Mouse (Mus musculus) left cerebral cortex, postnatal 14 days (tissue): ENCODE measurements around the gene Akr7a5. TPM values are rescaled to one million over a fixed set of nuclear protein-coding genes. Genes with fewer than 3 reads are reported as not detected.

Experiments
- DNase-seq, 2 experiments: peaks; one replicate each; pipeline ENCODE4 v3.0.0; 2021 to 2022; ENCODE audit warnings: low spot score in 2 of 2, mixed read lengths in 1 of 2
- intact Hi-C: fragments of 180-260 bp; cut with DNase I; formaldehyde crosslinking; loops from one replicate; pipeline ENCODE4 v1.15.1; 2025
- long read RNA-seq, 2 experiments: library from polyadenylated mRNA; stranded (forward); transcript quantifications; one replicate each; pipeline ENCODE4 v2.0.0; 2021
- total RNA-seq, 2 experiments: library from RNA; stranded (reverse); gene quantifications; 2 replicates each; pipeline ENCODE4 v1.2.3; 2021

Gene Akr7a5
- total RNA-seq, result 10 to 100 TPM; 26.7 to 28.9 TPM
- long read RNA-seq, experiment 1, transcript Akr7a5-201 (7 exons, 1,288 nt), result major isoform, 32 of 38 reads
- long read RNA-seq, experiment 1, partial matches to known transcripts, result 3 of 38 reads
- long read RNA-seq, experiment 1, other reads (novel, unspliced or antisense), result 3 of 38 reads
- long read RNA-seq, experiment 2, transcript Akr7a5-201 (7 exons, 1,288 nt), result major isoform, 27 of 31 reads
- long read RNA-seq, experiment 2, partial matches to known transcripts, result 1 of 31 reads
- long read RNA-seq, experiment 2, other reads (novel, unspliced or antisense), result 3 of 31 reads

DNA sequence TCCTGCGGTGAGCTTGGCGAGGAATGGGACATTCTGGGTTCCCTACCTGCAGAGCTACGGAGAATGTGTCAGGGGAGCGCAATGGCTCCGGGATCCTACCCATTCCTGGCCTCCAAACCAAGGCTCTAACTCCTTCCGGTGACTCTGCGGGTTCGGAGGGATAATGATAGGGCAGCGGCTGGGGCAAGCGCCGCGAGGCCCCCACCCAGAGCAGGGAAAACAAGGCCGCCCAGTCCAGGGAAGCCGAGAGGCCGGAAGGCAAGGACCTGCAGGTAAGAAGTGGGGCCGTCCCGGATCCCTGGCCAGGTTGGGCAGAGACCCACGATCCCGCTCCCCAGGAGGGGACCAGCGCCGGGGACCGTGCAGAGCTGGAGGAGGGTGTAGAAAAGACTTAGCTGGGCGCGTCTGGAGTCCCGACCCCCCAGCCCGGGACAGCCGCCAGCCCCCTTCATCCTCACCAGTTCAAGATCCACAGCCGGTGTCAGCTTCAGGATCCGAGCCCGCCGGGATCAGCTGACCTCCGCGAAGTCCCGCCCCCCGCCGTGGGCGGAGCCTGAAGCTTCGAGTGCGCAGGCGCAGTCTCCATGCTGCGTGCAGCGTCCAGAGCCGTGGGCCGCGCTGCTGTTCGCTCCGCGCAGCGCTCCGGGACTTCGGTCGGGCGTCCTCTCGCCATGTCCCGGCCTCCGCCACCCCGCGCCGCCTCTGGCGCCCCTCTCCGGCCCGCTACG lies at the start of gene Akr7a5, which contains the start of gene Pqlc2:
Gene Akr7a5 (plus strand): TSS at position 574 of the 728 bp plus-strand sequence.
Gene Pqlc2 (minus strand): TSS at position 538 of the 728 bp plus-strand sequence.
- intact Hi-C loops, result no loop called here
- peak; percentile 97 to 99 for DNase-seq

DNA sequence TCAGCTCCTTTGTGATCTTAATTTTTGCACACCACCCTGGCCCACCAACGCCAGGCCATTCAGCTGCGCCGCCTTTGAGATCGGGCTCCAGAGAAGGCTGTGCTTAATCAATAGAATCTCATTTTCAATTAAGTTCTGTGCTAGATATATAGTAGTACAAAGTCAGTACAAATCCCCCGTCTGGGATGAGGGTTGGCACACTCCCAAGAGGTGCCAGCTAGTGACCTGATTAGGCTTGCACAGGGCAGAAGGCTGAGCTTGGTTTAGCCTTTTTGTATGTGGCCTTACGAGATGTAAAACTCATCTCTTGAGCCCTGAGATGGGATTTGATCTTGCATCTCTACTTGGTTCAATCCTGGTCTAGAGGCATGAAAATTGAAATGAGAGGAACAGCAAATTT lies 47.6 kb upstream of the Akr7a5 start:
- intact Hi-C loops, result no loop called here
- DNase-seq, result no peak

DNA sequence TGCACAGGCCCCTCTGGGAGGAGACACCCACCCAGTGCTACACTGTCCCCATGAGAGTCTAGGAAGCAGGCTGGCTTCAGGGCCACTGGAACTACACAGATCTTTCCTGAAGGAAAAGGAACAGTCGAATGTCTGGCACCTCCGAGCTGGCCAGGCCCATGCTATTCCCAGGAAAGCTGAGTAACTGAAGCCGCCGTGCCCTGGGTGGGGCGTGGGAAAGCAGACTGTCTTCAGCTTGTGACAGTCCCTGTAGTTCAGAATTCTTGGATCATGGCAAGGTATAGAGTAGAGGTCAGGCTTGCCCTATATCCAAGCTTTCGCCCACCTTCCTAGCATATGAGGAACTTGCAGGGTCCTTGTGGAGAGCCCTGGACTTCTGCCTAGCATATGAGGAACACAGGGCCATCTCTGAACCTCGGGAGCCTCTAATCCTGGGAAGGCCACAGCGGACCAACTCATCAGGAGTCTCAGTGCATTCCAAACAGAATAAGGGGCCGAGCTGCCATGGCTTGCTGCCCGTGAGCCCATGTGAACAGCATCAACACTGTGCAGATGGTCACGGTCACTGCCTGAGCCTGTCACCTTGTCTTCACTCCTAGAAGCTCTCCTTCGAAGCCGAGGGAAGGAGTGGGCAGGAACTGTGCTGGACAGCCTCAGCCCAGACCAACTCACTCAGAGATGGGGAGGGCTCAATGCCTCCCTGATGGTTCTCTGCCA lies 44.6 kb upstream of the Akr7a5 start:
- DNase-seq, result no peak
- intact Hi-C loops, result no loop called here

DNA sequence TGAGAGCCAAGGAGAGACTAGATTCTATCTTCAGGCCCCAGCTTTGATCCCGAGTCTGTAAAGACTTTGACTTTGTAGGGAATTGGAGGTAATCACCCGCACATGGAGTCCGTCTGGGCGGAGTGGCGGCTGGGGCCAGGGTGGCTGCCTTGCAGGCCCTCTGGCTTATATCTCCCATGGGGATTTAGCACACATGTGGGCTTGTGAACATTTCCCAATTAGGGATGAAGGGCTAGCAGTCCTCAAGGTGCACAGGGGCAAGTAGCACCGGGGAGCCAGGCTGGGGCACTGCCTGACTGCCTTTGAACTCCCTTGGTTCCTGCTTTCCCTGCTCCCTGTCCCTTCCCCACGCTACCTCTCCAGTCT lies 44.1 kb upstream of the Akr7a5 start:
- DNase-seq, result no peak

DNA sequence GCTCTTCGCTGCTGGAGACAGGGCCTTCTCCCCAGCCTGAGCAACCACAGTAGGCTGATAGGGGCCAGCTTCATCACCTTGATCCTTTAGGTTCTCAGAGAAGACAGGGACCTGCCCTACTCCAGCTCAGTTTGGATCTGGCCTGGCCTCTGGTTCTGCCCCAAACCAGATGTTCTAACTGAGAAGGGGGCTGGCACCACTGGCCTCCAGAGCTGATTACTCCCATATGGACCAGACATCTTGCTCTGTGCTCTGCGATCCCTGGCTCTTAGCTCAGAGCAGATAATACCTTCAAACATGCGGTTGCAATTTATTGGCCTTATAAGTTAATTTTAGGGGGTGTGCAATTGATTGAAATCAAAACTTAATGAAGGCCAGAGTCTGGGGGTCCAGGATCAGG lies 43.2 kb upstream of the Akr7a5 start:
- intact Hi-C loops, result no loop called here
- no peak for DNase-seq

More for the DNA sequence above, 44.1 kb upstream of the Akr7a5 start:
- intact Hi-C loops, result no loop called here

DNA sequence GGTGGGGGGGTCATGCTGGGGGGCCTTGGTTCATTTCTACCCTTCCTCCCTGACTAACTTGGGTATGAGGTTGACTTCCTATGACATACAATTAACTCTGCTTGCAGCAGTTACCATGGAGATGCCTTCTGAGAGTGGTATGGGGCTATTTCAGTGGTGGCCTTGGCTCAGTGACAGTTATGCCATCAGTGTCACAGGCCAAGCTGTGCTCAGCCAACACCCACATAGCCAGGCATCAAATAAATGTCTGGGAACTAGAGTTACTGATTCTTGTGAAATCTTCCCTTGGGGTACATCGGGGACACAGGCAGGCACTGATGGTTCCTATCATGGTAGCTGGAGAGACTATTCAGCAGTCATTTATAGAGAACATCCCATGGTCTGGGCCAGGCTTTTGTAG lies 42.3 kb upstream of the Akr7a5 start:
- intact Hi-C loops, result no loop called here

DNA sequence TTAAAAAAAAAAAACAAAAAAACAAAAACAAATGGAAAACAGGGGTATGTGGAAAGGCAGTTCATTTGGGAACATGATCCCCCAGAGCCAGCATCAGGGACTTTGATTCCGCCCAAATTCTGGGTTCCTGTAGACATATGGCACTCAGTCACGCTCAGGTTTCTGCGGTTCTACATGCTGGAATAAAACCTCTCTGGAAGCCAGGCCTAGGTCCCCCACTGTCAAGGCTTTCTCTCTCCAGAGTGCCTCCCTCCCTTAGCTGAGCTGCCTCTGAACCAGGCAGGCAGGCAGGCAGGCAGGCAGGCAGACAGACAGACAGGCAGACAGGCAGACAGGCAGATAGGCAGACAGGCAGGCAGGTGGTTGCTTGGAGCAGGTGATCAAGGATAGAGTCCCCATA lies 40.4 kb upstream of the Akr7a5 start:
- no peak for DNase-seq
- intact Hi-C loops, result no loop called here

More for the DNA sequence above, 42.3 kb upstream of the Akr7a5 start:
- no peak for DNase-seq

DNA sequence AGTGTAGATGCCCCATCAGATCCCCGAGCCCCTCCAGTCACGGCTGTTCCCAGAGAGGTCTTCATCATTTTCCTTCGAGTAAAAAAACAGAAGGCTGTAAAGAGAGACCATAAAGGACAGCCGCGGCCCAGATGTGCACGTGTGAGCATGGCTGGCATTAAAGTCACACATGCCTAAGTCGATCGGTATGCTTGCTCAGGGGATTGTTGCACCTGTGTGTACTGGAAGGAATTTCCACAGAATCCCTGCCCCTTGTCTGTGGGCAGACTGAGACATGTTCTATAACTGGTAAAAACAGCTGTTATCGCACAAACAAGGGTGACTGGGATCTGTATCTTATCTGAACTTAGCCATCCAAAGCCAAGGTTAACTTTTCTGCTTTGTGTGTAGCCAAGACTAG lies 39.0 kb upstream of the Akr7a5 start:
- no peak for DNase-seq
- intact Hi-C loops, result no loop called here

DNA sequence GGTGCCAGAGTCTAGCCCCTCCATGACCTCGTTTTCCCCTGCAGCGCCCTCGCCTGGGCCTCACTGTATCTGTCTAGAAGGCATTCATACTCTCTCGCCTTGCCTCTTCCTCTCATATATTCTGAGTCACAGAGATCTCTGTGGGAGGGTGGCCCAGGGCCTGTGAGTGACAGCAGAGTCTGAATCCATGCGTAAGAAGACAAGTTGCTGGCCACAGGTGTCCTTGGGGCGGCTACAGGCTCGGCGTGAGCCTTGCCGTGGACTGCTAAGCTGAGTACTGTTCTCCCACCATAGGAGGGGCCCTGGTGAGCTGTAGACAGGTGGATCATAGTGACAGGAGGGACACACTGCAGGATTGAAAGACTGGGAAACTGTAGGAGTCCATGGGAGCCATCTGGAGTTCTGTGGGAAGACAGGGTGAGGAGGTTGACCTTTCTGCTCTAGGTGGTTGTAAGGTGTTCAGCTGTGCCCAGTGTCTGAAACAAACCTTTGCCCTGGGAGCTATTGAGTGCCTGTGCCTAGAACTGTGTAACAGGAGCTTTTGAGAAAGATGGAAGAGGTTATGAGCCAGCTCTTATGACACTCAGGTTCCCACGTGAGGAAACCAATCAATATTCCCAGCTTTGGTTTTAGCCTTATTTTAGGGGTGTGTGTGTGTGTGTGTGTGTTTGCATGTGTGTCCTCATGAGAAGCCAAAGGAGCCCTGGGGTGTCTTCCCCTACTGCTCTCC lies 37.4 kb upstream of the Akr7a5 start:
- no peak for DNase-seq
- intact Hi-C loops, result no loop called here

DNA sequence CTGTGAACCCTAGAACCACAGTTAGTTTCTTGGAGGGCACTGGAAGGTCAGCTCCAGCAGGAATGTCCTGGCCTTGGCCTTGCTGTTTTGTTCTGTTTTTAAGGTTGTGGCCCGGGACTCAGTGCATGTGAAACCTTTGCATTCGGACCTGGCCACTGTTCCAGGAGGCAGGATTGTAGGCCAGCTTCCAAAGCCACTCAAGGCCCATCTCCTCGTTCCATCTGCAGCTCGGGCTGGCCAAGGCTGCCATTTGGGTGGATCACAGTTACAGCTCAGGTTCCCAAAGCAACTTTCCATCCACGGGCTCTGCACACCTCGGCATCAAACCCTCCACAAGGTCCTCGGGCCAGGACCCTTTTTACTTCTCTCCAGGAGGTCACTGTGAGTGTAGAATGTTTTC lies 36.0 kb upstream of the Akr7a5 start:
- intact Hi-C loops, result no loop called here
- DNase-seq, result no peak

DNA sequence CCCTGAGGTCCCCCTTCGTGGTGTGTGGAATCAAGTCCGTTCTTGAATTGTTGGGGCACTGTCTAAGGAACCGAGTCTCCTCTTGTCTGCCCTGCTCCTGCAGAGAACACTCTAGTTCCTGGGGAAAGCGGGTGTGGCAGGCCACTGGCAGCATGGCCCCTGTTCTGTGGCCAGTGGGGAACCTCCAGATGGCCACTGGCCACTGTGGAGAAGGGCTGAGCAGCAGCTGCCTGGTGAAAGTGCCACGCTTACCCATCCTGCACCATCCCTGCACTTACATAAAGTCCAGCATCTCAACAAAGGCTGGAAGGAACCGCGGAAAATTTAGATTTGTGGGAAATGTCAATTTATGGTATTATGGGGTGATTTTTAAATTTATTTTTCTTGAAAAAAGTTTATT lies 34.1 kb upstream of the Akr7a5 start:
- intact Hi-C loops, result no loop called here
- no peak for DNase-seq

DNA sequence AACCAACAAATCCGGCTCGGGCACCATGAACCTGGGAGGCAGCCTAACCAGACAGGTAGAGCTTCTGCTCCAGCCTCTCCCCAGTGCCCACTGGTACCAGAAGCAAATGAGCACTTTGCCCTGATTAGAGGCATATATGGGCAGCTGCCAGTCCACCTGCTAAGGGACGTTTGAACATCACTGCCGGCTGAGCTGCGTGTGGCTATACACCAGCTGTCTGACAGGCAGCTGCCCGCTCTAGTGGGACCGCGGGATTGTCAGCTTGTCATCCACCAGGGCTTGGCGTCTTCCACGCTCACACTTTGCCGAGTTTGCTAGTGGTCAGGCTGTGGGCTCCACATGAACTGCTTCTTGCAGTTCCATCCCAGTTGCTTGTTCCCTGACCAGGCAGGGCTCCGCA lies 30.0 kb upstream of the Akr7a5 start:
- DNase-seq, result no peak
- intact Hi-C loops, result no loop called here

DNA sequence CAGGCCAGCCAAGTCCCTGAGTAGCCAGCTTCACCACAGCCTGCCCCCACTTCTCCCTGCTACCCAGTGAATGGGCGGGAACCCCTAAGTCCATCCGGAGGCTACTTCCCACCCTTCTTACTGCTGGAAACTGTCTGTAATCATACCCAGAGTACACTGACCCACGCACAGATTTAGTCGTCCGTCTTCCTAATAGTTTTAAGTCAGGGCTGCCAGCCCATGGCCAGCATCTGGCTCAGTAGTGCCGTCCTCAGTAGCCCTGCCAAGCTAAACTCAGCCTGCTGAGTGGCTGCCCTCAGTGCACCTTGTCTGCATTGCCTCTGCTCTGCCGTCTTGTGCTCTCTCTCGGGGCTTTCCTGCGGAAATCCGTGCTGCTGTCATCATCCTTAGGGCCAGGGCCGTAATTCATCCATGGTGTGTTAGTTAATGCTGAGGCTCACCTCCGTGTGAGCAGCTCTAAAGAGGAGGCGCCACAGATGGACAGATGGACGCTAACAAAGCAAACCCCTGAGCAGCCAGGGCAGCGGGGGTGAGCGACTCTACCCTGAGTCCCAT lies 28.7 kb upstream of the Akr7a5 start:
- intact Hi-C loops, result no loop called here
- DNase-seq, result no peak

DNA sequence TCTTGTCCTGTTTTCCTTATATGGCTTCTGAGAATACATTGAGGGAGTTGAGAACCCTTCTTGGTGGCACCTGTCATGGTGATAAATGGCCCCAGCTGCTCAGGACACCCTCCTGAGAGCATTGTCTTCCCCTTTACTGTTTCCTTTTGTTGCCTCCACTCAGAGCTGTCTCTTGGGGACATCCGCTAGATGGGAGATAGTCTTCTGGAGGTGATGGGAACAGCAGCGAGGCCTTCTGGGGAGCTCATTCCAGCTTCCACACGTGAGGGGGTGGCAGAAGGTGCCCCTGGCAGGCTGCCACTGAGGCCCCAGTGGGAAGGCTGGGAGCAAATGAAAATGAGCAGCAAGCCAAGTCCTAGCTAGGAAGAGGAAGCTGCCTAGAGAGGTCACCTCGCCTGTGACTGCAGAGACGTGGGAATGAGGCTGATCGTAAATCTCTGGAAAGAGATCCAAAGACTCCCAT lies 27.6 kb upstream of the Akr7a5 start:
- intact Hi-C loops, result no loop called here

DNA sequence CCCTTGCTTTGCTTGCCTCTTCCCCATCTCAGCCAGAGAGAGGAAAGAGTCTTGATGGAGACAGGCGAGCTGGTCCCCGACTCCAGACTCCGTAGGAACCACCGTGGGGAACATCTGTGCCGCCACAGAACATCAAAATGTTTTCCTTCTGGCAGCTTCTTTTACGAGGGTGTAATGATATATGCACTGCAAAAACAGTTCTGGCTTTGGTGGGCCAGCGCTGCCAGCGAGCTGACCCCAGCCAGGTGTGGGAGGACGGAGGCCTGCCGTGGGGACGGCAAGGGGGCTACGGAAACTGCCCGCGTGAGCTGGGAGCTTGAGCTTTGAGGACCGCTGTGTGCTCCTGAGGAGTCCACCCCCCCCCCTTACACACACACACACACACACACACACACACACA lies 25.7 kb upstream of the Akr7a5 start:
- no peak for DNase-seq
- intact Hi-C loops, result no loop called here

More for the DNA sequence above, 27.6 kb upstream of the Akr7a5 start:
- no peak for DNase-seq

DNA sequence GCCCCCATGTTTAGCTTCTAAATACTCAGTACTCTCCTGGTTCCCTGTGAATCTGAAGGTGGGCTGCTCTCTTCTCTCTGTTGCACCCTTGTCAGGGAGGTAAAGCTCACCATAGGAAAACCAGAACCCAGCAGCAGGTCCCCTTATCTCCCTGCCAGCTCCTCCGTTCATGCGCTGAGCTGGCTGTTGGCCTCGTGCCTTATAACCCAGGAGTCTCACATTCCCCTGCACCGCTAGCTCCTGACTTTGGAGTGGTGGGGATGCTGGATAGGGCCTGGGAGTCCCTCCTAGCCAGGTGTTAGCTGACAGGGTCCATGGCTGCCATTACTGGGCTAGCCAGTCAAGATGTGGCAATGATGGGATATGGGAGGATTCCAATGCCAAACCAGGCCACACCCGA lies 24.3 kb upstream of the Akr7a5 start:
- no peak for DNase-seq
- intact Hi-C loops, result loop anchor here (2.0 kb wide), 1 partner anchor 199 kb away; no protein-coding TSS in a partner anchor

DNA sequence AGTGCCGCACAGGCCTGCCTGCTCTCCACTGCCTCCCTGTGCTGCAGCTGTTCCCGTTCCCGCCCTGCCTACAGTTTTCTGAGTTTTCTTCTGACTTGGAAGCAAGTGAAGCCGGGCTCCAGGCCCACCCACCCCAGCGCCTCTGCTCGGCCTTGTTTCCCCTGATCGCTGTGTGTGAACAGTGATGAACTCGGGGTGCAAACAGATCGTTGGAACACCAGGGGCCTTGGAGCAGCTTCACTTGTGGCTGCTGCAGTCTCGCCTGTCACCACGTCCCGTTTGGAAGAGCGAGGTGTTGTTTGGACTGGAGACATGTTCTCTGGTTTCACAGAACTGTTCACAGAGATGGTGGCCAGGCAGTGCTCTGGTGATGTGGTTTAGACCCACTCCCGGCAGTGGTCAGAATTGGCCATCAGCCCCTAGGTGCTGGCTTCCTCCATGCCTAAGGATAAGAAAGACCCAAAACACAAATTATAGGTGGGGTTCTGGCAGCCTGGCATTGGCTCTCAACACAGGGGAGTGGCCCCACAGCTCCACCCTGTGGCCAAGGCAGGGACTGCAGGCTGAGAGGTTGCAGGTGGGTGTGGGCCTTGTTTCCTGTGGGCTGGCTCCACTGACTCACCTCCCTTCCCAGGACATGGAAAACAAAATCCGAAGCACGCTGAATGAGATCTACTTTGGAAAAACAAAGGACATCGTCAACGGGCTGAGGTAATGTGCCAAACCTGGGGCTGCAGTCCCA lies 23.3 kb upstream of the Akr7a5 start:
- intact Hi-C loops, result loop anchor here (2.0 kb wide), 1 partner anchor 200 kb away; no protein-coding TSS in a partner anchor

DNA sequence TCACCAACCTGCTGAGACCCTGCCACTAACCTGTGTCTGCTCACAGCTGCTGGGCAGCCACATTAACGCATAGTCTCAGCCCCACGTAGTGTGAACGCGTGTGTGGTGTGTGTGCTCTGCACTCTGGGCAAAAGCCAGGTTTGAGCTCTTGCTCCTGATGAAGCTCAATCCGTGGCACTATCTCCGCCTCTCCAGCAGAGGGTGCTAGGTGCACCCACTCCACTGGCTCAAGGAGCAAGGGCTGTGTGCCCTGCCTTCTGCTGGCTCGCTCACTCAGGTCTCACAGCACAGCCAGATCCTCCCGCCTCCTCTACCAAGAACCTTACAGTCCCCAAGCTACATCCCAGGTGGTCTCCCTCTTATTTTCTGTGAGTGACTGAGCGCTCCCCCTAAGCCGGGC lies 21.5 kb upstream of the Akr7a5 start:
- peak; percentile 63 to 76 for DNase-seq
- intact Hi-C loops, result no loop called here

More for the DNA sequence above, 23.3 kb upstream of the Akr7a5 start:
- DNase-seq, result peak; percentile 85 to 89

DNA sequence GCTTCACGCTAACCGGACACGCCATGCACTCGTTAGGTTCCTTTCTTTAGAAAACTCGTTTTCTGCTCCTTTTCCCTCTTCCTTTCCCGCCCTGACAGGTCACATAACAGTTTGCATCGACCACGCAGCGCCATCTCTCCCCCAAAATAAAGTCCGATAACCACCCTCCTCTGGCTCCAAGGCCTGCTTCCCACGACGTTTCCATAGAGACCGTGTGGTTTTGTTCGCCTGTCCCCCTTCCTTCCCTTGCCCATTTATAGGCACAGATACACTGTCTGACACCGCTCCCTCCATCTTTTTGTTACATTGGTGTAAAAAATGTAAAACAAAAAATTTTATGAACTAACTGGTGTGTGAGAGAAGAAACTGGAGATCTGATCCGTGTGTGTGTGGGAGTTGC lies 19.4 kb upstream of the Akr7a5 start:
- DNase-seq, result peak; percentile 45 to 66
- intact Hi-C loops, result no loop called here
